Mouse (Mus musculus) midbrain, embryonic 15.5 days (tissue): ENCODE measurements around the gene Trp53bp2. TPM values are rescaled to one million over a fixed set of nuclear protein-coding genes. Genes with fewer than 3 reads are reported as not detected.

Experiments
- ATAC-seq: fragments of 200-750 bp; cut with Nextera tagmentation; replicated peaks from 2 replicates; pipeline ENCODE4 v1.8.0; 2017; ENCODE audit warnings: moderate TSS enrichment
- H3K27ac ChIP-seq: fragments of 300-500 bp; sonication (generic); 2 replicates; pipeline ENCODE4 v1.5.1; 2015; ENCODE audit warnings: mild to moderate bottlenecking, inconsistent platforms
- H3K27me3 ChIP-seq: fragments of 300-500 bp; sonication (generic); replicated peaks from 2 replicates; pipeline ENCODE4 v1.6.1; 2015; ENCODE audit warnings: inconsistent platforms
- H3K36me3 ChIP-seq: fragments of 300-500 bp; sonication (generic); replicated peaks from 2 replicates; pipeline ENCODE4 v1.6.1; 2015; ENCODE audit warnings: inconsistent platforms
- H3K4me1 ChIP-seq: fragments of 300-500 bp; sonication (generic); 2 replicates; pipeline ENCODE4 v1.6.1; 2015; ENCODE audit warnings: inconsistent platforms
- H3K4me2 ChIP-seq: fragments of 300-500 bp; sonication (generic); 2 replicates; pipeline ENCODE4 v1.6.1; 2015; ENCODE audit warnings: inconsistent platforms, mild to moderate bottlenecking, moderate library complexity
- H3K4me3 ChIP-seq: fragments of 300-500 bp; sonication (generic); 2 replicates; pipeline ENCODE4 v1.5.1; 2015; ENCODE audit warnings: mild to moderate bottlenecking, inconsistent platforms
- H3K9ac ChIP-seq: fragments of 300-500 bp; sonication (generic); 2 replicates; pipeline ENCODE4 v1.6.1; 2015; ENCODE audit warnings: mild to moderate bottlenecking, inconsistent platforms
- H3K9me3 ChIP-seq: fragments of 300-500 bp; sonication (generic); 2 replicates; pipeline ENCODE4 v1.6.1; 2016; ENCODE audit warnings: inconsistent platforms
- WGBS: fragments of 180-500 bp; shearing (Covaris S2); methylation state at CpG from one replicate; pipeline ENCODE4 v1.1.7; 2015; ENCODE audit warnings: mixed read lengths; 5-methylcytosine and 5-hydroxymethylcytosine counted together
- polyA plus RNA-seq: library from polyadenylated mRNA; unstranded; fragments of >200 nt; fragmentation: Nextera tagmentation; extraction: Ambion mirVana; gene quantifications from 2 replicates; pipeline ENCODE4 v1.2.1, GENCODE M21; 2015

The Trp53bp2 gene
- 19.5 and 19.9 TPM in 2 replicates for polyA plus RNA-seq

- Histone ChIP-seq H3K9me3 (no peaks in the 10 kb centered on the region), H3K27ac (peak within 1 kb of the TSS; percentile 96), H3K36me3 (no peaks in the 10 kb centered on the region), H3K4me2 (peak within 1 kb of the TSS; percentile 64), H3K27me3 (no peaks in the 10 kb centered on the region), H3K4me3 (peak within 1 kb of the TSS; percentile 89), H3K4me1 (peaks cover 27% of the 10 kb centered on the region), H3K9ac (peak within 1 kb of the TSS; percentile 85)
- ATAC-seq, result peak; percentile 96
- under 1% methylated on average over 62 of the region's 71 CpGs for WGBS
Observed at GRCm38 (mm10) chr1:182408684-182409327, at the start of gene Trp53bp2. TSS of gene Trp53bp2 (plus strand) at chr1:182409172.

- no peaks in the 10 kb centered on the region for H3K4me1 ChIP-seq
- no peak overlapping the region for H3K4me2 ChIP-seq
- no peaks in the 10 kb centered on the region for H3K36me3 ChIP-seq
- no peaks in the 10 kb centered on the region for H3K9me3 ChIP-seq
- WGBS, result 90% methylated on average over 5 of the region's 5 CpGs
- no peak overlapping the region for H3K9ac ChIP-seq
- no peaks in the 10 kb centered on the region for H3K27me3 ChIP-seq
- no peak overlapping the region for H3K27ac ChIP-seq
- H3K4me3 ChIP-seq, result no peak overlapping the region
- no peak for ATAC-seq
Observed at GRCm38 (mm10) chr1:182362703-182363102, 46.3 kb upstream of the Trp53bp2 start.

GRCm38 (mm10) chr1:182363683-182364404, 45.1 kb upstream of the Trp53bp2 start:
- Histone ChIP-seq H3K27ac (no peak overlapping the region), H3K36me3 (no peaks in the 10 kb centered on the region), H3K4me3 (no peak overlapping the region), H3K4me2 (no peak overlapping the region), H3K4me1 (no peaks in the 10 kb centered on the region), H3K9me3 (no peaks in the 10 kb centered on the region), H3K9ac (no peak overlapping the region), H3K27me3 (no peaks in the 10 kb centered on the region)
- WGBS, result 76% methylated on average over 12 of the region's 12 CpGs
- no peak for ATAC-seq

- no peaks in the 10 kb centered on the region for H3K27me3 ChIP-seq
- H3K4me3 ChIP-seq, result no peak overlapping the region
- ATAC-seq, result no peak
- no peaks in the 10 kb centered on the region for H3K4me1 ChIP-seq
- 83% methylated on average over 7 of the region's 7 CpGs for WGBS
- no peak overlapping the region for H3K27ac ChIP-seq
- no peak overlapping the region for H3K4me2 ChIP-seq
- H3K9me3 ChIP-seq, result no peaks in the 10 kb centered on the region
- no peaks in the 10 kb centered on the region for H3K36me3 ChIP-seq
- no peak overlapping the region for H3K9ac ChIP-seq
Observed at GRCm38 (mm10) chr1:182368309-182368708, 40.7 kb upstream of the Trp53bp2 start.

- ATAC-seq, result no peak
- H3K4me2 ChIP-seq, result no peak overlapping the region
- H3K9ac ChIP-seq, result no peak overlapping the region
- no peaks in the 10 kb centered on the region for H3K27me3 ChIP-seq
- H3K4me1 ChIP-seq, result no peaks in the 10 kb centered on the region
- H3K27ac ChIP-seq, result no peak overlapping the region
- H3K9me3 ChIP-seq, result no peaks in the 10 kb centered on the region
- H3K4me3 ChIP-seq, result no peak overlapping the region
- no peaks in the 10 kb centered on the region for H3K36me3 ChIP-seq
- 83% methylated on average over 8 of the region's 8 CpGs for WGBS
Observed at GRCm38 (mm10) chr1:182368782-182369181, 40.2 kb upstream of the Trp53bp2 start.

GRCm38 (mm10) chr1:182369435-182369834, 39.5 kb upstream of the Trp53bp2 start:
- Histone ChIP-seq H3K4me1 (no peaks in the 10 kb centered on the region), H3K9me3 (no peaks in the 10 kb centered on the region), H3K9ac (no peak overlapping the region), H3K27ac (no peak overlapping the region), H3K27me3 (no peaks in the 10 kb centered on the region), H3K36me3 (no peaks in the 10 kb centered on the region), H3K4me3 (no peak overlapping the region), H3K4me2 (no peak overlapping the region)
- WGBS, result 85% methylated on average over 4 of the region's 4 CpGs
- no peak for ATAC-seq

- ATAC-seq, result no peak
- no peaks in the 10 kb centered on the region for H3K9me3 ChIP-seq
- no peaks in the 10 kb centered on the region for H3K36me3 ChIP-seq
- H3K4me1 ChIP-seq, result no peaks in the 10 kb centered on the region
- no peak overlapping the region for H3K4me3 ChIP-seq
- no peak overlapping the region for H3K9ac ChIP-seq
- H3K27me3 ChIP-seq, result no peaks in the 10 kb centered on the region
- no peak overlapping the region for H3K27ac ChIP-seq
- no peak overlapping the region for H3K4me2 ChIP-seq
- WGBS, result 79% methylated on average over 8 of the region's 8 CpGs
Observed at GRCm38 (mm10) chr1:182371891-182372290, 37.1 kb upstream of the Trp53bp2 start.

GRCm38 (mm10) chr1:182376221-182376620, 32.8 kb upstream of the Trp53bp2 start:
- H3K4me2 ChIP-seq, result 0 out of 2 replicates have a peak overlapping the region, but pooled peaks have one; percentile 14
- no peak overlapping the region for H3K27ac ChIP-seq
- no peaks in the 10 kb centered on the region for H3K4me1 ChIP-seq
- ATAC-seq, result 0 out of 2 replicates have a peak, but pooled peaks have one; percentile 63
- WGBS, result 14% methylated on average over 8 of the region's 8 CpGs
- H3K4me3 ChIP-seq, result no peak overlapping the region
- no peaks in the 10 kb centered on the region for H3K27me3 ChIP-seq
- H3K36me3 ChIP-seq, result no peaks in the 10 kb centered on the region
- no peak overlapping the region for H3K9ac ChIP-seq
- H3K9me3 ChIP-seq, result no peaks in the 10 kb centered on the region

GRCm38 (mm10) chr1:182376826-182377225, 32.1 kb upstream of the Trp53bp2 start:
- no peak overlapping the region for H3K4me2 ChIP-seq
- WGBS, result 87% methylated on average over 7 of the region's 7 CpGs
- H3K9ac ChIP-seq, result no peak overlapping the region
- H3K4me1 ChIP-seq, result no peaks in the 10 kb centered on the region
- H3K27me3 ChIP-seq, result no peaks in the 10 kb centered on the region
- no peaks in the 10 kb centered on the region for H3K36me3 ChIP-seq
- no peak for ATAC-seq
- no peak overlapping the region for H3K4me3 ChIP-seq
- H3K27ac ChIP-seq, result no peak overlapping the region
- H3K9me3 ChIP-seq, result no peaks in the 10 kb centered on the region

GRCm38 (mm10) chr1:182377519-182377918, 31.5 kb upstream of the Trp53bp2 start:
- Histone ChIP-seq H3K27ac (no peak overlapping the region), H3K4me2 (no peak overlapping the region), H3K36me3 (no peaks in the 10 kb centered on the region), H3K4me3 (no peak overlapping the region), H3K27me3 (no peaks in the 10 kb centered on the region), H3K9me3 (no peaks in the 10 kb centered on the region), H3K9ac (no peak overlapping the region), H3K4me1 (no peaks in the 10 kb centered on the region)
- ATAC-seq, result no peak
- 80% methylated on average over 6 of the region's 6 CpGs for WGBS

- no peaks in the 10 kb centered on the region for H3K36me3 ChIP-seq
- no peak for ATAC-seq
- H3K9me3 ChIP-seq, result no peaks in the 10 kb centered on the region
- 85% methylated on average over 11 of the region's 11 CpGs for WGBS
- no peak overlapping the region for H3K27ac ChIP-seq
- no peak overlapping the region for H3K4me3 ChIP-seq
- H3K4me2 ChIP-seq, result no peak overlapping the region
- H3K27me3 ChIP-seq, result no peaks in the 10 kb centered on the region
- H3K4me1 ChIP-seq, result no peaks in the 10 kb centered on the region
- H3K9ac ChIP-seq, result no peak overlapping the region
Observed at GRCm38 (mm10) chr1:182378205-182378835, 30.7 kb upstream of the Trp53bp2 start.

GRCm38 (mm10) chr1:182378876-182379275, 30.1 kb upstream of the Trp53bp2 start:
- 90% methylated on average over 7 of the region's 7 CpGs for WGBS
- H3K36me3 ChIP-seq, result no peaks in the 10 kb centered on the region
- no peak overlapping the region for H3K4me2 ChIP-seq
- no peak overlapping the region for H3K9ac ChIP-seq
- no peaks in the 10 kb centered on the region for H3K9me3 ChIP-seq
- no peaks in the 10 kb centered on the region for H3K27me3 ChIP-seq
- no peak overlapping the region for H3K4me3 ChIP-seq
- no peak for ATAC-seq
- H3K4me1 ChIP-seq, result no peaks in the 10 kb centered on the region
- H3K27ac ChIP-seq, result no peak overlapping the region
